Mouse (Mus musculus) adipocyte (in vitro differentiated cells): ENCODE results near the gene Prl2c1.
"Not testable (repeated sequence)": the region's sequence is repeated elsewhere in the genome, so short reads cannot be mapped to it uniquely, and the experiment has no call there.

Experiments
- DNase-seq: peaks from one replicate; pipeline ENCODE4 v3.0.0-alpha.2; 2016; ENCODE audit warnings: low spot score

Prl2c1 gene

GRCm38 (mm10) chr13:27849042-27849441 is at the start of gene Prl2c1:
Gene Prl2c1 (plus strand): TSS chr13:27849342.
- DNase-seq = no peak

- DNase-seq = no peak
Measured at GRCm38 (mm10) chr13:27801354-27801753, 47.8 kb upstream of the Prl2c1 start, which contains the start of gene Prl2a1. Gene Prl2a1 (plus strand): TSS chr13:27801654.

GRCm38 (mm10) chr13:27802765-27803164 is 46.4 kb upstream of the Prl2c1 start:
- DNase-seq = no peak

- not testable (repeated sequence) for DNase-seq
Measured at GRCm38 (mm10) chr13:27904236-27904635, 55.1 kb downstream of the Prl2c1 start.
